Mouse (Mus musculus) kidney, postnatal 25 days (tissue): ENCODE results near the gene Fchsd2.

Source experiments
- DNase-seq, 2 experiments: peaks; one replicate each; pipeline ENCODE4 v3.0.0; 2021; ENCODE audit warnings: mixed read lengths in 2 of 2

Gene Fchsd2

GRCm38 (mm10) chr7:101320399-101321217 lies 227.9 kb downstream of the Fchsd2 start:
- peak; percentile 78 to 90 for DNase-seq

GRCm38 (mm10) chr7:101321218-101321827 lies 228.7 kb downstream of the Fchsd2 start:
- peak; percentile 58 to 82 for DNase-seq

- peak; percentile 62 to 86 for DNase-seq
Measured at GRCm38 (mm10) chr7:101323141-101323594, 230.5 kb downstream of the Fchsd2 start.

- DNase-seq: peak in 1 of 2 experiments; percentile 21
Measured at GRCm38 (mm10) chr7:101324142-101324962, 231.7 kb downstream of the Fchsd2 start.

GRCm38 (mm10) chr7:101326006-101326405 lies 233.3 kb downstream of the Fchsd2 start:
- peak; percentile 54 to 71 for DNase-seq

DNA sequence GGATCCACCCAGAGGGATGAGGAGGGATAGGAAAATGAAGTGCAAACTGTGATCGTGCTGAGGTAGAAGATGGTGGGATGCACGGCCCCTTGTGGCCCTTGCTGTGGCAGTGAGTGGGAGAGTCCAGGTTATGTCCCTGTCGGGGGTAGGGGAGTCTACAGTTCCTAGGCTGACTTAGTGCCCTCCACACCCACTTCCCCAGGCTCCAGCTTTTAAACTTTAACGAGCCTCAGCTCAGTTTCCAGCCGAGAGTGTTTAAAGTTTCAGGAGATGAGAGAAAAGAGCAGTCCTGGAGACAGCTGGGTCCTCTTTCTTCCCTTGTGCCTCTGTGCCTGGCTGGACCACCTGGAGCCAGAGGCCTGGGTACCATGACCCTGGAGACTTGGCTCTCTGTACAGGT lies 234.6 kb downstream of the Fchsd2 start:
- peak; percentile 34 to 57 for DNase-seq

- DNase-seq: no peak
Measured at GRCm38 (mm10) chr7:101327786-101328185, 235.1 kb downstream of the Fchsd2 start.

- no peak for DNase-seq
Measured at GRCm38 (mm10) chr7:101328621-101329158, 236.0 kb downstream of the Fchsd2 start.

GRCm38 (mm10) chr7:101329606-101330005 lies 236.9 kb downstream of the Fchsd2 start:
- DNase-seq: no peak

- no peak for DNase-seq
Measured at GRCm38 (mm10) chr7:101330074-101330840, 237.6 kb downstream of the Fchsd2 start.

- no peak for DNase-seq
Measured at GRCm38 (mm10) chr7:101330841-101331173, 238.1 kb downstream of the Fchsd2 start.

GRCm38 (mm10) chr7:101332045-101332831 lies 239.6 kb downstream of the Fchsd2 start:
- DNase-seq: no peak
